Mouse (Mus musculus) stomach, embryonic 15.5 days (tissue): ENCODE measurements around the gene Ngb. TPM values are rescaled to one million over a fixed set of nuclear protein-coding genes. Genes with fewer than 3 reads are reported as not detected.

Experiments used
- ATAC-seq: fragments of 200-750 bp; cut with Nextera tagmentation; 2 replicates; pipeline ENCODE4 v1.8.0; 2017; ENCODE audit warnings: low read depth, moderate number of reproducible peaks, moderate TSS enrichment; ENCODE audit not compliant: insufficient read depth, low FRiP score
- H3K27ac ChIP-seq: fragments of 300-500 bp; sonication (generic); 2 replicates; pipeline ENCODE4 v1.5.1; 2015; ENCODE audit warnings: mild to moderate bottlenecking, inconsistent platforms
- H3K27me3 ChIP-seq: fragments of 300-500 bp; sonication (generic); replicated peaks from 2 replicates; pipeline ENCODE4 v1.6.1; 2015; ENCODE audit warnings: inconsistent platforms
- H3K36me3 ChIP-seq: fragments of 300-500 bp; sonication (generic); 2 replicates; pipeline ENCODE4 v1.6.1; 2015; ENCODE audit warnings: inconsistent platforms
- H3K4me1 ChIP-seq: fragments of 300-500 bp; sonication (generic); 2 replicates; pipeline ENCODE4 v1.6.1; 2015; ENCODE audit warnings: inconsistent platforms
- H3K4me2 ChIP-seq: fragments of 300-500 bp; sonication (generic); 2 replicates; pipeline ENCODE4 v1.6.1; 2015; ENCODE audit warnings: mild to moderate bottlenecking, inconsistent platforms
- H3K4me3 ChIP-seq: fragments of 300-500 bp; sonication (generic); replicated peaks from 2 replicates; pipeline ENCODE4 v1.5.1; 2015; ENCODE audit warnings: inconsistent platforms
- H3K9ac ChIP-seq: fragments of 300-500 bp; sonication (generic); 2 replicates; pipeline ENCODE4 v1.6.1; 2015; ENCODE audit warnings: inconsistent platforms
- H3K9me3 ChIP-seq: fragments of 300-500 bp; sonication (generic); 2 replicates; pipeline ENCODE4 v1.6.1; 2016; ENCODE audit warnings: inconsistent platforms
- WGBS: fragments of 180-500 bp; shearing (Covaris S2); methylation state at CpG from one replicate; pipeline ENCODE4 v1.1.7; 2015; 5-methylcytosine and 5-hydroxymethylcytosine counted together
- polyA plus RNA-seq: library from polyadenylated mRNA; unstranded; fragments of >200 nt; fragmentation: Nextera tagmentation; extraction: Ambion mirVana; gene quantifications from 2 replicates; pipeline ENCODE4 v1.2.1, GENCODE M21; 2015

Gene Ngb
- polyA plus RNA-seq, 1 experiment from 2014 or later = 2.4 TPM

GRCm38 (mm10) chr12:87131181-87131580 is 28.8 kb upstream of the Ngb start:
- H3K27me3 ChIP-seq = no peaks in the 10 kb centered on the region
- no peak overlapping the region for H3K27ac ChIP-seq
- H3K4me3 ChIP-seq = no peak overlapping the region
- H3K36me3 ChIP-seq = 0 out of 2 replicates have a peak, but pooled peaks cover 2% of the 10 kb centered on the region
- no peak overlapping the region for H3K9ac ChIP-seq
- H3K4me1 ChIP-seq = no peaks in the 10 kb centered on the region
- no peaks in the 10 kb centered on the region for H3K9me3 ChIP-seq
- no peak overlapping the region for H3K4me2 ChIP-seq
- ATAC-seq = no peak
- 54% methylated on average over 2 of the region's 2 CpGs for WGBS

- H3K9ac ChIP-seq = no peak overlapping the region
- 87% methylated on average over 4 of the region's 4 CpGs for WGBS
- ATAC-seq = no peak
- 0 out of 2 replicates have a peak, but pooled peaks cover 2% of the 10 kb centered on the region for H3K36me3 ChIP-seq
- no peaks in the 10 kb centered on the region for H3K27me3 ChIP-seq
- no peaks in the 10 kb centered on the region for H3K9me3 ChIP-seq
- H3K4me2 ChIP-seq = no peak overlapping the region
- no peaks in the 10 kb centered on the region for H3K4me1 ChIP-seq
- no peak overlapping the region for H3K27ac ChIP-seq
- no peak overlapping the region for H3K4me3 ChIP-seq
Observed at GRCm38 (mm10) chr12:87130224-87130623, 27.9 kb upstream of the Ngb start.

GRCm38 (mm10) chr12:87127256-87127655 is 24.9 kb upstream of the Ngb start:
- H3K4me1 ChIP-seq = no peaks in the 10 kb centered on the region
- 0 out of 2 replicates have a peak, but pooled peaks cover 6% of the 10 kb centered on the region for H3K36me3 ChIP-seq
- no peak overlapping the region for H3K4me2 ChIP-seq
- no peak for ATAC-seq
- no peak overlapping the region for H3K4me3 ChIP-seq
- no peaks in the 10 kb centered on the region for H3K27me3 ChIP-seq
- H3K27ac ChIP-seq = no peak overlapping the region
- WGBS = 81% methylated on average over 4 of the region's 4 CpGs
- no peak overlapping the region for H3K9ac ChIP-seq
- H3K9me3 ChIP-seq = no peaks in the 10 kb centered on the region

GRCm38 (mm10) chr12:87121918-87122589 is 19.7 kb upstream of the Ngb start:
- 80% methylated on average over 4 of the region's 4 CpGs for WGBS
- Histone ChIP-seq H3K4me1 (no peaks in the 10 kb centered on the region), H3K9ac (no peak overlapping the region), H3K4me2 (no peak overlapping the region), H3K27ac (no peak overlapping the region), H3K27me3 (no peaks in the 10 kb centered on the region), H3K4me3 (no peak overlapping the region), H3K9me3 (no peaks in the 10 kb centered on the region), H3K36me3 (peaks cover 9% of the 10 kb centered on the region; the same call in 1 of the 2 replicates)
- ATAC-seq = no peak

GRCm38 (mm10) chr12:87107357-87107977 is 5.1 kb upstream of the Ngb start:
- no peak; the same call in 1 of the 2 replicates for ATAC-seq
- Histone ChIP-seq H3K4me2 (no peak overlapping the region), H3K36me3 (peaks cover 8% of the 10 kb centered on the region; the same call in 1 of the 2 replicates), H3K4me3 (no peak overlapping the region), H3K9ac (no peak overlapping the region), H3K27ac (no peak overlapping the region), H3K27me3 (peaks cover 4% of the 10 kb centered on the region), H3K4me1 (no peaks in the 10 kb centered on the region), H3K9me3 (no peaks in the 10 kb centered on the region)
- whole genome bisulfite sequencing = 61% methylated on average over 3 of the region's 3 CpGs

- Histone ChIP-seq H3K4me3 (no peak overlapping the region), H3K9me3 (no peaks in the 10 kb centered on the region), H3K27ac (no peak overlapping the region), H3K4me2 (no peak overlapping the region), H3K9ac (no peak overlapping the region), H3K4me1 (peaks cover 6% of the 10 kb centered on the region), H3K36me3 (no peaks in the 10 kb centered on the region), H3K27me3 (peaks cover 19% of the 10 kb centered on the region)
- WGBS = 60% methylated on average over 4 of the region's 4 CpGs
- no peak for ATAC-seq
Observed at GRCm38 (mm10) chr12:87104796-87105195, 2.5 kb upstream of the Ngb start.

GRCm38 (mm10) chr12:87103471-87103870 is 1.1 kb upstream of the Ngb start:
- H3K4me1 ChIP-seq = peaks cover 6% of the 10 kb centered on the region
- peaks cover 19% of the 10 kb centered on the region for H3K27me3 ChIP-seq
- H3K27ac ChIP-seq = no peak overlapping the region
- no peaks in the 10 kb centered on the region for H3K36me3 ChIP-seq
- 84% methylated on average over 4 of the region's 4 CpGs for WGBS
- H3K9ac ChIP-seq = no peak overlapping the region
- no peaks in the 10 kb centered on the region for H3K9me3 ChIP-seq
- H3K4me2 ChIP-seq = no peak overlapping the region
- no peak for ATAC-seq
- no peak overlapping the region for H3K4me3 ChIP-seq

GRCm38 (mm10) chr12:87100331-87100730 is 2.0 kb downstream of the Ngb start:
- H3K4me3 ChIP-seq = no peak overlapping the region
- ATAC-seq = no peak
- H3K4me1 ChIP-seq = peaks cover 6% of the 10 kb centered on the region
- no peak overlapping the region for H3K27ac ChIP-seq
- WGBS = 87% methylated on average over 4 of the region's 4 CpGs
- no peaks in the 10 kb centered on the region for H3K9me3 ChIP-seq
- H3K36me3 ChIP-seq = no peaks in the 10 kb centered on the region
- peaks cover 19% of the 10 kb centered on the region for H3K27me3 ChIP-seq
- H3K9ac ChIP-seq = no peak overlapping the region
- H3K4me2 ChIP-seq = no peak overlapping the region

GRCm38 (mm10) chr12:87093671-87094070 is 8.7 kb downstream of the Ngb start:
- WGBS = 46% methylated on average over 6 of the region's 6 CpGs
- no peak overlapping the region for H3K27ac ChIP-seq
- H3K4me2 ChIP-seq = no peak overlapping the region
- no peaks in the 10 kb centered on the region for H3K27me3 ChIP-seq
- no peaks in the 10 kb centered on the region for H3K4me1 ChIP-seq
- H3K9ac ChIP-seq = no peak overlapping the region
- H3K4me3 ChIP-seq = no peak overlapping the region
- H3K9me3 ChIP-seq = no peaks in the 10 kb centered on the region
- ATAC-seq = no peak
- H3K36me3 ChIP-seq = no peaks in the 10 kb centered on the region

- Histone ChIP-seq H3K36me3 (no peaks in the 10 kb centered on the region), H3K27me3 (no peaks in the 10 kb centered on the region), H3K4me3 (no peak overlapping the region), H3K4me1 (no peaks in the 10 kb centered on the region), H3K4me2 (no peak overlapping the region), H3K9me3 (no peaks in the 10 kb centered on the region), H3K27ac (no peak overlapping the region), H3K9ac (no peak overlapping the region)
- WGBS = 55% methylated on average over 4 of the region's 4 CpGs
- ATAC-seq = no peak
Observed at GRCm38 (mm10) chr12:87093249-87093648, 9.1 kb downstream of the Ngb start.

GRCm38 (mm10) chr12:87091916-87092315 is 10.4 kb downstream of the Ngb start:
- WGBS = 91% methylated on average over 2 of the region's 2 CpGs
- Histone ChIP-seq H3K27ac (no peak overlapping the region), H3K36me3 (no peaks in the 10 kb centered on the region), H3K4me2 (no peak overlapping the region), H3K4me3 (no peak overlapping the region), H3K27me3 (no peaks in the 10 kb centered on the region), H3K4me1 (no peaks in the 10 kb centered on the region), H3K9ac (no peak overlapping the region), H3K9me3 (no peaks in the 10 kb centered on the region)
- no peak for ATAC-seq

- no peaks in the 10 kb centered on the region for H3K36me3 ChIP-seq
- H3K27ac ChIP-seq = no peak overlapping the region
- H3K4me2 ChIP-seq = no peak overlapping the region
- no peaks in the 10 kb centered on the region for H3K4me1 ChIP-seq
- no peak for ATAC-seq
- no peak overlapping the region for H3K9ac ChIP-seq
- 77% methylated on average over 2 of the region's 2 CpGs for WGBS
- H3K27me3 ChIP-seq = no peaks in the 10 kb centered on the region
- H3K4me3 ChIP-seq = no peak overlapping the region
- H3K9me3 ChIP-seq = no peaks in the 10 kb centered on the region
Observed at GRCm38 (mm10) chr12:87089701-87090100, 12.6 kb downstream of the Ngb start.
